Mouse (Mus musculus): Measurements from ENCODE around the gene Cacul1.

The Cacul1 gene

GRCm38 (mm10) chr19:60530171-60530570, 50.7 kb downstream of the Cacul1 start:
- DNase-seq (ENCODE audit: low spot score in 2 of 2): no peak

GRCm38 (mm10) chr19:60529302-60529701, 51.5 kb downstream of the Cacul1 start:
- no peak for DNase-seq (ENCODE audit: low spot score in 2 of 2)

DNA sequence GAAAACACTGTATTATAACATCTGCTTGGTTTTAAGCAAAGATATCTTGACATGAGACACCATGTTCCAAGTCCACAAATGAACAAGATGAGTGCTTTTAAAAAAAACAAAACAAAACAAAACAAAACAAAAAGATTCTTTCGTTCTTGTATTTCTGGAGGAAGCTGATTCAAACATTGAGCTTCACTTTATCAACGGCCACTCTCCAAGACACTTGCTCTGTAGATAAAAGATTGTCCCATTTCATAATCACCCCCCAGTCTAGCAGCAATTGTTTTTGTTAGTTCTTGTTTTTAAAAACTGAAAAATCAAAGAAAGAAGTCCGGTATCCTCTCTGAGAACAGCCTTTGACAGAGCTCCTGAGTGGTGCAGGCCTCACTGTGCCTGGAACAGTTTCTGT, 52.2 kb downstream of the Cacul1 start:
- DNase-seq (ENCODE audit: low spot score in 2 of 2): no peak

DNA sequence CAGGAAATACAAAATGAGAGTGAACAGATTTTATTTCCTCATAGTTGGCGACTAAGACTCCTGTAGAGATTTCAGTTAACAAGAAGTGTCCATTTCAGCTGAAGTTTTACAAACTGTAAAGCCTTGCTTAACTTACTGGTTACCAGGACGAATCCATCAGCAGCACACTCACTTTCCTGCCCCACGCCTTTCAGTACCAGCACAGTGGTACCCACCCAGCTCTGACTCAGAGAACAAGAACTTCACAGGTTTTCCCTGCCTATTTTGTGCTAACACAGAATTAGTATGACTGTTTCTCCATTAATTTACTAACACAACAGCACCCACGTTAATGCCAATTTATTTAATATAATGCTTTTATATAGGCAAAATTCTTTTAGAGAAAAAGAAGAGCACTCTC, 53.9 kb downstream of the Cacul1 start:
- no peak for DNase-seq (ENCODE audit: low spot score in 2 of 2)

- DNase-seq (ENCODE audit: low spot score in 2 of 2): no peak
Observed at GRCm38 (mm10) chr19:60525086-60525485, 55.7 kb downstream of the Cacul1 start.

DNA sequence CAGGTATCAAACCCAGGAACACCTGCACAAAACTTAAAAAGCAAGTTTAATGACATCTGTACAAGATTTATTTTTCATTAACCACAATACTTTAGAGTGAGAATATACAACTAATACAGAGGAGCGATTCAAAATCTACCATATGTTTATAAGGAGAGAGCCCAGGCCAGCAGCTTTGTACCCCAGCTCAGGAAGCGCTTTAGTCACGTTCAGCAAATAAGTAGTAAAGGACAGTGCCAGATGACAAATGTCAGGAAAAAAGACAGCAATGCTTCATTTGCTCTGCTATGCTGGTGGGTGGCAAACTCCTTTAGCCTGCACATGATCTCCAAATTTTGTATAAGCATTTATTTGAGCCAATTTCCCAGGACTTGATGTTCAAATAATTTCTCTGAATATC, 56.1 kb downstream of the Cacul1 start:
- DNase-seq (ENCODE audit: low spot score in 2 of 2): no peak

DNA sequence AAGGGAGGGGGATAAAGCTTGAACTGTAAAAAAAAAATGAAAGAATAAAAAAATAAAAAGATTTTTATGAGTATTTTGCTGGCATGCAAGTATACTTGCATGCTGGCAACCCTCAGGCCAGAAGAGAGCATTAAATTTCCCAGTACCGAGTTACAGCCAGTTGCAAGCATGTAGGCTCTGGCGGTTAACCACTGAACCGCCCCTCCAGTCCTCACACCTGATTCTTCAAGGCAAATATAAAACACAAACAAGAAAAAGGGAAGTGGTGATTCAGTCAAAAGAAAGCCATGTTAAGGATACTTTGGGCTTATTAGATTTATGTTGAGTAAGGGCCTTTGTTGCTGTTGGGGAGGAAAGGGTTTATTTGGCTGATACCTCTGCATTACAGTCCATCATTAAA, 60.7 kb downstream of the Cacul1 start:
- no peak for DNase-seq (ENCODE audit: low spot score in 2 of 2)

DNA sequence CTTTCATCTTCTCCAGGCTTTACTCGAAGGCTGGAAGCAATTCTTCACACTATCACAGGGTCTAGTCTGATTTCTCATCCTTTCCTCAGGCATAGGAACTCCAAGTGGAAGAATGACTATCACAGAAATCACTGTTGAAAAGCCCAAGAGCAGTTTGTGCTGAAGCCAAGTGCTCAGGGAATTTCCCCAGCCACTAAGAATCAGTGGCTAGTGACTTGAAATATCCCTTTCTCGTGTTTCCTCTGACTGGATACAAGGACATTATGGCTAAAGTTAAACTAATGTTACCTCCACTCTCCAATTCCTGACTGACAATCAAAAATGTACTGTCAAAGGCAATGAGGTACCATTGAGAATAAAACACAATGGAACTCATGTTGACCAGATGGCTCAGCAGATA, 65.8 kb downstream of the Cacul1 start:
- no peak for DNase-seq (ENCODE audit: low spot score in 2 of 2)

GRCm38 (mm10) chr19:60513431-60513830, 67.4 kb downstream of the Cacul1 start:
- DNase-seq (ENCODE audit: low spot score in 2 of 2): peak in 1 of 2 experiments; percentile 13

DNA sequence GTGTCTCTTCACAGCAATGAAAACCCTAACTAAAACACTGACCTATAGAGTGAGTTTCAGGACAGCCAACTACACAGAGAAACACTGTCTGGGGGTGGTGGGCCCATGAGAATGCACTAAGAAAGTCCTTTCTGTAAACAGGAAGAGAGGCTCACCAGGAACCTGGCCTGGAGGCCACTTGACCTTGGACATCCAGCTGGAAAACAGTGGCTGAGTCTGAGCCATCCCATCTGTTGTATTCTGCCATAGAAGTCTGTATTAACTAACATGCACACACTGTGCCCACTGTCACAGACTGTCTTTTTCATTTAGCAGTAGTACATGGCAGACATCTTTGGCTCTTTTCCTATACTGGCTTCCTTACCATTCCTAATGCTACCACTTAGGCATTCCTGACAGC, 80.6 kb downstream of the Cacul1 start:
- no peak for DNase-seq (ENCODE audit: low spot score in 2 of 2)

DNA sequence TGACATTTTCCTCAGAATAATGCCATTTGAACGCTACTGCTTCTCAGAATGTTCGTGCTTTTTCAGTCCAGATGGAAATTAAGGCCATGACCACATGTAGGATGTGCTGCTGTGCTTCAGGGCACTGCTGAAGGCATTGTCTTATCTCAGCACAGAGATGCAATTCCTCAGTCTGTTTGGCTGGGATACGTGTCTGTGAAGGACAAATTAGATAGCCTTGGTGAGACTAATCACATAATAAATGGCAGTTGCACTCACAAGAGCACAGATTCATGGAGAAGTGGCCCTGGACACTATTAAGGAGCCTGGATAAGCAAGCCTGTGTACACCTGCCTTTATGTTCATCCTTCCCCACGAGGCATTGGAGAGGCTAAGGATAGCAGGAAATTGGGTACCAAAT, 83.7 kb downstream of the Cacul1 start:
- DNase-seq (ENCODE audit: low spot score in 2 of 2): no peak

- no peak for DNase-seq (ENCODE audit: low spot score in 2 of 2)
Observed at GRCm38 (mm10) chr19:60495772-60496171, 85.1 kb downstream of the Cacul1 start.

GRCm38 (mm10) chr19:60489566-60489965, 91.3 kb downstream of the Cacul1 start:
- DNase-seq (ENCODE audit: low spot score in 2 of 2): no peak

- DNase-seq (ENCODE audit: low spot score in 2 of 2): no peak
Observed at GRCm38 (mm10) chr19:60485261-60485660, 95.6 kb downstream of the Cacul1 start.

GRCm38 (mm10) chr19:60478859-60479258, 102.0 kb downstream of the Cacul1 start:
- DNase-seq (ENCODE audit: low spot score in 2 of 2): no peak

GRCm38 (mm10) chr19:60477788-60478187, 103.0 kb downstream of the Cacul1 start:
- DNase-seq (ENCODE audit: low spot score in 2 of 2): no peak
